Mouse (Mus musculus) mouse trophoblast stem cell (cell line): Measurements from ENCODE around the gene C4bp.
"Not testable (repeated sequence)": the region's sequence is repeated elsewhere in the genome, so short reads cannot be mapped to it uniquely, and the experiment has no call there.

Experiments
- in situ Hi-C, 2 experiments: fragments of 300-500 bp; cut with MseI, MboI; formaldehyde crosslinking; loops; 2 replicates in 1 of 2; 3 replicates in 1 of 2; pipeline ENCODE4 v1.15.1; 2025

C4bp gene

GRCm38 (mm10) chr1:130661454-130661853, at the start of gene C4bp:
TSS of gene C4bp (minus strand) at chr1:130661632.
- in situ Hi-C loops = no loop called here

DNA sequence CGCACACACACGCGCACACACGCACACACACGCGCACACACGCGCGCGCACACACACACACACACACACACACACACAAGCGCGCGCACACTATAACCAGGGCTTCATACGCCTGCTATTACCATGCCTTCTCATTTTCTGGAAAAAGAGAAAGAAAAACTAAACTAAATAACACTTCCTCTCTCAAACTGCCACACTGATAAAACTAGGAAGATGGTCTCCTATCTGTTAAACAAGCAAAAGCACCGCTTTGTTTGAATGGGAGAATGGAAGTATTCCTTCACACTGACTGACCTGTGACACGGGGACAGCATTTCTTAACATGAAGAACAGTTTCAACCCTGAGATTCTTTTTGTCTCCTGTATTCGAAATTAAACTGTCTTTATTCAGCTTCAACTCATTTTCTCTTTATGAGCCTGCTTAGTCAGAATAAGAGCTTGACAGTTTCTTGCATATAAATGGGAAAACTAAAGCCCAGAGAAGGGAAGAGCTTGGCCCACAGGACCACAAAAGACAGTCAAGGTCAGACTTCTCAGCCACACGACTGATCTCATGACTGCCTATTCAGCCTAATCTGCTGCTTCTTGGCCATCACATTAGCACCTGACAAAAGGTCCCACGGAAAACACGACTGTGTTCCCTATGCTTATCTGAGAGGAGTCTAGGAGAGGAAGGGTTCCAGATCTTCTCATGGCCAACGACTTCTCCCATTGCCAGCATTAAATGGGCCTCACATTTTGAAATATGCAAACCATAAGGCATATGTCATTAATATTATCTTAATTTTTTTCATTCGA, 49.0 kb upstream of the C4bp start:
- in situ Hi-C loops = no loop called here

DNA sequence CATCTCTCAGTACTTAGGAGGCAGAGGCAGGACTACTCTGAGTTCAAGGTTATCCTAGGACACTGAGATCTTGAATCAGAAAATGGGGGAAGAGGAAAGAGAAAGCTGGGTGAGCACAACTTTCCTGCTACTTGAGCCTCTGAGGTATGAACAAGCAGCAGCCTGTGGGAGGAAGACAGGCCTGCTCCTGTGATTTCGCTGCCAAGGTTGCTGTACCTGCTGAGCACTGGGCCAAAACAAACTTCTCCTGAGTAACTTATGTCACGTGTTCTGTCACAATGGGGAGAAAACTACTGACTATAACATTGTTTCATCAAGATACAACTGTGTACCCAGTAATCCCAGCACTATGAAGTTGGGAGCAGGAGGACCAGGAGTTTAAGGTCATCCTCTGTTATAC, 42.2 kb upstream of the C4bp start:
- in situ Hi-C loops = no loop called here

- in situ Hi-C loops = no loop called here
Measured at GRCm38 (mm10) chr1:130701976-130702375, 40.5 kb upstream of the C4bp start.

- in situ Hi-C loops = loop anchor here in 1 of 2 experiments (10.0 kb wide), 1 partner anchor 75 kb away; no protein-coding TSS in a partner anchor
Measured at GRCm38 (mm10) chr1:130699937-130700633, 38.7 kb upstream of the C4bp start.

DNA sequence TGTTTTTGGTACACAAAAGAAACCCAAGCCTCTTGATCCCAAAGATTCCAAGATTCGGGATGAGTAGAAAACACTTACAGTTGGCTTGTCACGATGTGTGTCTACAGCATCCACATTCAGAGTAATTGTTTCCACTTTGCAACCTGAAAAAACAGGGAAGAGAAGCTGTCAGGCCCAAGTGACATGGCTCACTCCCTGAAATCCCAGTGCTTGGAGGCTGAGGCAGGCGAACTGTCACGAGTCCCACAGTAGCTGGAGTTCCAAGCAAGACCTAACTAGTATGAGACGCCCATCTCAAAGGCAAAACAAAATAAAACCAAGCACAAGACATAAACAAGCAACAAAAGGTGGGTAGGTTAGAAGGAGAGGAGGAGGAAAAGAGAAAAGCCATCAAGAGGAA, 37.2 kb upstream of the C4bp start:
- in situ Hi-C loops = loop anchor here in 1 of 2 experiments (10.0 kb wide), 1 partner anchor 76 kb away; no protein-coding TSS in a partner anchor

DNA sequence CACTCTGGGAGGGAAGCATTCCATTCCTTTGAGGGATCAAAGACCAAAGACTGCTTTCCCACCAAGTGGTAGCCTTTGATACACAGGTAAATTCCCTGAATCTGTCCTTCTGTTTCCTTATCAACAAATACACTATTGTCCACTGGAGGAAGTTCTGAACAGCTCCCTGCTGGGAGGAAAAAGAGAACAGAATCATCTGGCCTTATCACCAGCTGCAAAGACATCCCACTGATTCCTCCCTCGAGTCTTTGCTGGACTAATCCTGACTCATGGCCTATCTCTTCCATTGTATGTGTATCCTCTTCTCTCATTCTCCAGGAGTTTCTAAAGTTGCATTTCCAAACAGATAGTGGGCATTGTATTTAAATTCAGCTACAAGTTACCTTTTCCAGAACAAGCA, 22.5 kb upstream of the C4bp start:
- in situ Hi-C loops = no loop called here

- in situ Hi-C loops = no loop called here
Measured at GRCm38 (mm10) chr1:130681656-130682413, 20.4 kb upstream of the C4bp start.

DNA sequence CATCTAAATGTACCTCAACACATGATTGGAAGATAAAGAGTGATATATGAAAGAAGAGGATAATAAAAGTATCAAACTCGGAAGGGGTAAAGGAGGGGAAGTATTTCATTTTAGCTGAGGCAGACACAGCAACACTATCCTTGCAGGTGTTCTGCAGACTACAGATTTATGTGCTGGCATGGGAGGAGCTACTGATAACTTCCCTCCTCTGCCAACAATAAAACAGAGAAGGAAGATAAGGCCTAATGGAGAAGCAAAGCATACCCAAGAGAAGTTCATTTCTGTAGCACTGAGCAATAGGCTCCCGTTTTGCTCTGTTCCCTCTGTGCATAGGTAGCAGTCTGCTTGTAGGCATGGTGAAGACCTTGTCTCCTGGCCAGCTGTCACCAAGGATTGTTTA, 19.6 kb upstream of the C4bp start:
- in situ Hi-C loops = no loop called here

- in situ Hi-C loops = no loop called here
Measured at GRCm38 (mm10) chr1:130678551-130678950, 17.1 kb upstream of the C4bp start.

DNA sequence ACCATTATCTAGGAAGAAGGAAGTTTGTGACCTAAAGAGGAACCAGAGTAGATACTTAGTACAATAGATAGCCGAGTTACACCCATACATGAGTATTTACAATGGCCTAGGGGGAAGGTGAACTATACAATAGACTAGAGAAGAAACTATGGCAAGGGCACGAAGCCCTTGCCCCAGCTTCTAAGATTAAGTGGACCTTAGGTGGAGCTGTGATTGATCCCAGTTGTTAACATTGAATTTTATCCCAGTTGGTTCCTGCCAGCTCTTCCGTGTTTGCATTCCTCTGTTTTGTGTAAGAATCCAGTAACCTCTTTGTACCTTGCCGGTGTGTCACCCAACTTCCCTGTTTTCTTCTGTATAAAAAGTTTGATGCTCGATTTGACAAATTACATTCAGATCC, 2.1 kb upstream of the C4bp start:
- in situ Hi-C loops = not testable (repeated sequence)

GRCm38 (mm10) chr1:130659641-130660040, 1.8 kb downstream of the C4bp start:
- in situ Hi-C loops = not testable (repeated sequence)

GRCm38 (mm10) chr1:130644103-130644502, 17.3 kb downstream of the C4bp start:
- in situ Hi-C loops = no loop called here

GRCm38 (mm10) chr1:130640967-130641366, 20.5 kb downstream of the C4bp start:
- in situ Hi-C loops = no loop called here

DNA sequence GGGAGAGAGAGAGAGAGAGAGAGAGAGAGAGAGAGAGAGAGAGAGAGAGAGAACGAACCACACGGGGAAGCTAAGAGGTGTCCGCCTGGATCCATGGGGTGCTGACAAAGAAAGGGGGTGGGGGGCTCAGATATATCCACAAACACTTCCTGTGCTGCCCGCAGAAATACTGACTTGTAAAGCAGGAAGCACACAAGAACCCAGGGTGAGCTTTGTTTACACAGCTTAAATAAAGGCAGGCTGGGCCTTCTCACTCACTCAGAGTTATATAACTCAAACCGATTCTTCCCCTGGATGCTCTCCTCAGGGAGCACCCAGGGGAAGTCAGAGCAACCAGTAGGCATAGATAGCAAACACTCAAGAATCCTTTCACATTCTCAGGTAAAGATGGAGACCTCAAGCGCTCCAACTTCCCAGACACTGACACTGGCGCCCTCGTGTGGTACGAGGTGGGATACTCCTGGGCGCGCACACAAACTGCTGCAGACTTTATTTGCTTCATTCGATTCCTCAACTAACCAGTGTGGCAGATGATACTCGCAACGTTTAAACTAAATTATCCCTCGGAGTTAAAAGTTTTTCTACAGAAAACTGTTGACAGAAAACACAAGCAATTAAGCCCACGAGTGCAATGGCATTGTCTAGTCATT, 27.5 kb downstream of the C4bp start:
- in situ Hi-C loops = loop anchor here in 1 of 2 experiments (10.0 kb wide), 2 partner anchors 59 to 89 kb away; no protein-coding TSS in a partner anchor

DNA sequence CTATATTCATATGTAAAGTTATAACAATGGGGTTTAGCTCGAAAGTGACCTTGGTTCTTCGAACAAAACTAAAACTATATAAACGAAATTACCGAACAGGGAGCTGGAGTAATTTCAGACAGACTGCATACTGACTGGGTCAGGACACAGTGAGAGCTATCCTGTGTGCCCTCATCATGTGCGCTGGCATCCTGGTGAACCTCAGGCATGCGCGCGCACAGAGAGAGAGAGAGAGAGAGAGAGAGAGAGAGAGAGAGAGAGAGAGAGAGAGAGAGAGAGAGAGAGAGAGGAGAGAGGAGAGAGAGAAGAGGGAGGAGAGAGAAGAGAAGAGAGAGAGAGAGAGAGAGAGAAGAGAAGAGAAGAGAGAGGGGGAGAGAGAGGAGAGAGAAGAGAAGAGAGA, 28.1 kb downstream of the C4bp start:
- in situ Hi-C loops = loop anchor here in 1 of 2 experiments (10.0 kb wide), 2 partner anchors 59 to 89 kb away; no protein-coding TSS in a partner anchor

DNA sequence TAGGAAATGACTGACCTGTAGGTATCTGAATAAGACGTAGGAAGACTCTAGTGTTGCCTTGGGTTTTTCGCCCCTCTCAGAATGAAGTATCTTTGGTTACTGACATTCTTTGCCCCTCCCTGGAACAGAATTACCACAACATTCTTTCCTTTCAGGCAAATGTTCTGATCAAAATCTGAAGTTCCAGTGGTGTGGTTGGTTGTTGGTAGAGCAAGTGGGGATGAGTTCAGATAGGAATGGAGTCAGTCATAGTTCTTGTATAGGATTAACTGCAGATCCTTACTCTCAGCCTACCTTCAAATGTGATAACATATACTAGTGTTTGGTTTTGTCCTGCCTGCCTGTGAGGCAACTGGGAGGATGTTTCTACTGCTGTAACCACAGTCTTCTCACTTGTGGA, 31.9 kb downstream of the C4bp start, which contains the start of gene Zp3r:
Gene Zp3r, minus strand, starts transcription at position 101 of the 400 bp plus-strand sequence.
- in situ Hi-C loops = no loop called here

DNA sequence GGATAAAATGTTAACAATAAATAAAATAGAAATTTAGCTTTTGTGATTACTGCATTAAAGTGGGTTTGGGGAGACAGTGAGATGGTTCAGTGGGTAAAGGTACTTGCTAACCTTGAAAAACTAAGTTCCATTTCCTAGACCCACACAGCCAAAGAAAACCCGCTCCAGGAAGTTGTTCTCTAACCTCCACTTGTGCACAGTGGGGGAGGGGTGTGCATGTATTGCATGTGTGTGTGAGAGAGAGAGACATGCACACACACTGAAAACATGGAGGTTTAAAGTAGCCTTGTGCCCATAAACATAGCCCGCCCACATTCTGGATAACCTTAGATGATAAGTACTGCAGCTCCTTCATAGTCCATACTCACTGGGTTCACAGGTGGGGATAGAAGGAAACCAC, 65.1 kb downstream of the C4bp start:
- in situ Hi-C loops = no loop called here

- in situ Hi-C loops = no loop called here
Measured at GRCm38 (mm10) chr1:130588659-130589058, 72.8 kb downstream of the C4bp start.
